Mouse (Mus musculus): ENCODE data around the gene Pus10.

The Pus10 gene

GRCm38 (mm10) chr11:23665311-23665786 is at the start of gene Pus10:
TSS of gene Pus10 (plus strand) at chr11:23665674.
- DNase-seq: no peak

- DNase-seq: no peak
Measured at GRCm38 (mm10) chr11:23618995-23619394, 46.5 kb upstream of the Pus10 start.

GRCm38 (mm10) chr11:23630664-23631063 is 34.8 kb upstream of the Pus10 start:
- no peak for DNase-seq

- DNase-seq: peak; percentile 90 to 94
Measured at GRCm38 (mm10) chr11:23632945-23633878, 32.3 kb upstream of the Pus10 start, which contains the start of gene 0610010F05Rik. TSS of gene 0610010F05Rik (minus strand) at chr11:23633639.

GRCm38 (mm10) chr11:23633879-23634215 is 31.6 kb upstream of the Pus10 start:
- DNase-seq: no peak

- peak; percentile 13 to 32 for DNase-seq
Measured at GRCm38 (mm10) chr11:23634573-23634972, 30.9 kb upstream of the Pus10 start.

GRCm38 (mm10) chr11:23647431-23647830 is 18.0 kb upstream of the Pus10 start:
- no peak for DNase-seq

- DNase-seq: no peak
Measured at GRCm38 (mm10) chr11:23647835-23648234, 17.6 kb upstream of the Pus10 start.

GRCm38 (mm10) chr11:23653666-23654065 is 11.8 kb upstream of the Pus10 start:
- DNase-seq: no peak

- DNase-seq: no peak
Measured at GRCm38 (mm10) chr11:23657791-23658190, 7.7 kb upstream of the Pus10 start.

- no peak for DNase-seq
Measured at GRCm38 (mm10) chr11:23664232-23664631, 1.2 kb upstream of the Pus10 start.

GRCm38 (mm10) chr11:23665798-23666501 is 476 bp downstream of the Pus10 start, which contains the start of gene Pex13:
TSS of gene Pex13 (minus strand) at chr11:23665959.
- peak; percentile 93 to 95 for DNase-seq

- no peak for DNase-seq
Measured at GRCm38 (mm10) chr11:23666526-23666925, 1.1 kb downstream of the Pus10 start.

- DNase-seq: no peak
Measured at GRCm38 (mm10) chr11:23667128-23667527, 1.7 kb downstream of the Pus10 start.

GRCm38 (mm10) chr11:23672256-23672749 is 6.8 kb downstream of the Pus10 start:
- no peak for DNase-seq

GRCm38 (mm10) chr11:23676100-23676499 is 10.6 kb downstream of the Pus10 start:
- DNase-seq: no peak

- DNase-seq: peak; percentile 40 to 75
Measured at GRCm38 (mm10) chr11:23679044-23679642, 13.7 kb downstream of the Pus10 start.

- no peak for DNase-seq
Measured at GRCm38 (mm10) chr11:23680435-23680950, 15.0 kb downstream of the Pus10 start.

- no peak for DNase-seq
Measured at GRCm38 (mm10) chr11:23682561-23682960, 17.1 kb downstream of the Pus10 start.

GRCm38 (mm10) chr11:23686671-23687070 is 21.2 kb downstream of the Pus10 start:
- DNase-seq: no peak

GRCm38 (mm10) chr11:23688060-23688459 is 22.6 kb downstream of the Pus10 start:
- no peak for DNase-seq

- DNase-seq: no peak
Measured at GRCm38 (mm10) chr11:23693286-23693685, 27.8 kb downstream of the Pus10 start.

GRCm38 (mm10) chr11:23695847-23696246 is 30.4 kb downstream of the Pus10 start:
- DNase-seq: no peak

Data from cerebellum, postnatal 25 days (tissue).